Mouse (Mus musculus): ENCODE measurements around the gene Prkx.

The Prkx gene

DNA sequence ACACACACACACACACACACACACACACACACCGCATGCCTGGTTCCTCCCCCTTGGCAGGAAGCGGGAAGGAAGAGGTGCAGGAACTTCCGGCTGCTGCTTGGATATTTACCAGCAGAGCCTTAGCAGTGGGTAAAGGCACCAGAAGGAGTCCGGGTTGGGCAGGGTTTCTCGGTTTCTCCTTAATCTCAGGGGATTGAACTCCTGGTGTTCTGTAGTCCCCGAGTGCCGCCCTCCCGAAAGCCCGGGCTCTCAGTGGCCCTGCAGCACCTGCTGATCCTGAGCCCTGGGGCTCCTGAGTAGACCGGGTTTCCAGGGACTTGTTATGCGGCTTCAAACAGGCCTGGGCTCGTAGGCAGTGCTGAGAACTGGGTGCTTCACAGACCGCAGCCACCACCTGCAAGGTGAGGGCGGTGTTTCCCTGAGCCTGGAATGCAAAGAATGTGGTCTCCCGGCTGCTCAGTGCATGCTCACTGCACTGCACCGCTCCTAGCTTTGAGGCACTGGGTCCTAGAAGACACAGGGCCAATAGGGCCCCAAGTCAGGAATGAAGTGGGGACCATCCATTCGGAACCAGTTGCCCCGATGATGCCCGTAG lies at the start of gene Prkx:
Prkx (minus strand) TSS at position 41 of the 598 bp plus-strand sequence.
- no peak for DNase-seq (ENCODE audit: low spot score in 2 of 2)

DNA sequence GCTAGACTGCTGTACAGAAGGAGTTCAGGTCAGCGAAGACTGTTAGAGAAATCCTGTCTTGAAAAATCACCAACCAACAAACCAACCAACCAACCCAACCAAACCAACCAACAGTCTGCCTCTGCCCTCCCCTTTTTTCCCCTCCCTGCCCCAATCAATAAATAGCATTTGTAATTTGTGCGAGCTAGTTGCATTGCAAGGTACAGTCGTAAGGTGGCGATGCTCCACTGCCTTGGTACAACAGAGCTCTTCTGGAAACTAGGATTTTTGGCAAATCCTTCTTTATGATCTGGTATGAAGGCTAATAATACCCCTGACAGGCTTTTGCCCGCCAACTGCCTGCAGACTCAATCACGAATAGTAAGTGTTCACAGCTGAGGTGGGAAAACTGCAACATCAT lies 16.0 kb upstream of the Prkx start:
- DNase-seq (ENCODE audit: low spot score in 2 of 2): no peak

DNA sequence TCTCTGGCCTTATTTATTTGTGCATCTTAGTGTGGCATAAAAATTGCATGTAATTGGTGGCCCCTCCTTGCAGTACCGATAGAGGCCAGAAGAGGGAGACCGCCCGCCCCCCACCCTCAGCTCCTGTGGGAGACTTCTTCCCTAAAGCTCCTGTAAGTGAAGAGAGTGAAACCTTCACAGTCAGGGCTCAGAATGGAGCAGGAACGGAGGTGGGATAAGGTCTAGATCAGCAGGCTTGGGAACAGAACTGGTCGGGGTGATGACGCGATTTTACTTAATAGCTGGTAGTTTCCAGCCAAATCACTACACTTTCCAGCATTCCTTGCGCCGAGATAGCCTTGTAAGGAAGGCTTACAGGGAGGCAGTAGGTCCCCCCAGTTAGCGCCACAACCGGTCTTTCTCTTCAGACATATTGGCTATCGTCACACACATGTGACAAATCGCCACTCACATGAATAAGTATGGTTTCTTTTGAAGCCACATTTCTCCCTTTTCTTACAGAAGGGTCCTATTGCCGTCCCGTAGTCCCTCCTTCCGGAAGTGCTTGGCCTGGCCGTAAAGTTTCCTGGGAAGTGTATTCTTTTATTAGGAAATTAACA lies 14.6 kb upstream of the Prkx start:
- DNase-seq (ENCODE audit: low spot score in 2 of 2): peak; percentile 73 to 75

DNA sequence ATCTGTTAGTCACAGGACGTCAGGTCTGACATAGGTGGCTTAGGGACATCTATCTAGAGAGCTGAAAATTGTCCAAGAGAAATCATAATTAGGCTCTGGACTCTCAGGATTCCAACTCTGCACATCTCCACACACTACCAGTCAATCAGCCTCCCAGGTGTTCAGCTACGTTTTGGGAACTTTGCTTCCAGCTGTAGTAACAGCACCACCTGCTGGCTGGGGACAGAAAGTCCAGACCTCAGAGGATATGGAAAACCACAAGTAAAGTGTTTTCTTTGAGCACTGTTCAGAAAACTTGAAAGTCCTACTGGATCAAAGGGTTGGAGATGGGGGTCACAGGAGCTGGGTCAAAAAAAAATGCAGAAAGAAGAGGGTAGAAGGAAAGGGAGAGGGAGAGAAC lies 12.5 kb upstream of the Prkx start:
- peak in 1 of 2 experiments; percentile 51 for DNase-seq (ENCODE audit: low spot score in 2 of 2)

DNA sequence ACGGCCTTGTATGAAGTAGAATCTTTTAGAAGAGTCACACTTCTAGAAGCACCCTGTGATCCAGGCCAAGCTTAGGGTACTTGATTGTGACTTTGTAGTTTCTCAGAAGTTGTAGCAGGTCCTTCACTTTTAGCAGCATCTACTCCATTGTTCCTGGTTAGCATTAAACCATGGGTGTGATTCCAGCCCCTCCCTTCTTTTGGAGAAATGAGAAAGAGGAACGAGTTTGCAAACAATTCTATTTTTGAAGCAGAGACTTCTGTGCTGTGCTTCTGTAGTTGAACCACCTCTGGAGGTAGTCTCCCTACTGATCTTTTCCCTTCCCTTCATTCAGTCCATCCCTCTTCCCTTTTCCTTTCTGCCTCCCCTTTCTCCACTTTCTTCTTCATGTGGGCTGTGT lies 6.2 kb upstream of the Prkx start:
- no peak for DNase-seq (ENCODE audit: low spot score in 2 of 2)

DNA sequence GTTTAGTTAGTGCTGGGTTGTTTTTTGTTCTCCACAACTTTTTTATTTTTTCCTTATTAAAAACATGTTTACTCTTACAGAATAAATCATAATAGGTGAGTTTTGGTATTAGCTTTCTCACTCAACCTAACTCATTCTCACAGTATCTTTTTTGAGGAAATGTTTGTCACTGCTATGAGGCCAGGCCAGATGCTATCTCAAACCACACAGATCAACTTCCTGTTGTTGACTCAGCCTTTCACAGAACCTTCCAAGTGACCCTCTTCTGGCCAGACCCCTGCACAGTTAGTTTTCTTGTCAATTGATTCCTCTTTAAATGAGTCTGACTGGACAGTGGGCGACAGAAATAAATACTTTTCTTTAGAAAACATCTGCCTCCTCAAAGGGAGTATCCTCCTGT lies 5.5 kb upstream of the Prkx start:
- no peak for DNase-seq (ENCODE audit: low spot score in 2 of 2)

DNA sequence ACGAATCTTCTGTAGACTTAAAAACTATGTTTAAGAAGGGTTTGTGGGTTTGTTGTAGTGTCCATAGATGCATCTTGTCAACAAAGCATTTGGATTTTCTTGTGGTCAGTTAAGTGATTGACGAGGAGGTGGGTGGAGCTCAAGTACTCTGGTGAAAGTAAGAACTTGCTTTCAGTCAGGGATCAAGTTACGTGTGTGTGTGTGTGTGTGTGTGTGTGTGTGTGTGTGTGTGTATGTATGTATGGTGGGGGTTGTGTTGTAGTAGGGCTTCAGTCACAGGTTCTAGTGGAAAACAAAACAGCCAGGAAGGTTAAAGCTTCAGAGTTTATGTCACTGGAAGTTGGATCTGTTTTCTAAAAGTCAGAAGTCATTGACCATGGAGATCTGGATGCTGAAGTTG lies 3.5 kb upstream of the Prkx start:
- DNase-seq (ENCODE audit: low spot score in 2 of 2): no peak

DNA sequence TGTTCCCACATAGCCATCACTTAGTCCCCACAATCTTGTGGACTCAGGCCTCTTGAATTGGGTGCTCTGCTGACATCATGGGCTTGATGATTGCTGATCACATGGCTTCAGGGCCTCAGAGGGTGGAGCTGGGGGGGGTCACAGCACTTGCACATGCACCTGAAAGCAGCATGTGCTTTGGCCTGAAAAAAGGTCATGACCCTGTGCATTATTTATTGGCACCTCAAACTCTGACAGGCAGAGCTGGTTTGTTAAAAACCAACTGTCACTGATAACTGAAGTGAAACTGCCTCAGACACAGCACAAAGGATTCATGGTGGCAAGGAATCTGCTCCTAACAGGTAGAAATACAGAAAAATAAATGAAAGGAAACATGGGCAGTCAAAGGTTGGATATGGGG lies 1.7 kb upstream of the Prkx start:
- DNase-seq (ENCODE audit: low spot score in 2 of 2): no peak

DNA sequence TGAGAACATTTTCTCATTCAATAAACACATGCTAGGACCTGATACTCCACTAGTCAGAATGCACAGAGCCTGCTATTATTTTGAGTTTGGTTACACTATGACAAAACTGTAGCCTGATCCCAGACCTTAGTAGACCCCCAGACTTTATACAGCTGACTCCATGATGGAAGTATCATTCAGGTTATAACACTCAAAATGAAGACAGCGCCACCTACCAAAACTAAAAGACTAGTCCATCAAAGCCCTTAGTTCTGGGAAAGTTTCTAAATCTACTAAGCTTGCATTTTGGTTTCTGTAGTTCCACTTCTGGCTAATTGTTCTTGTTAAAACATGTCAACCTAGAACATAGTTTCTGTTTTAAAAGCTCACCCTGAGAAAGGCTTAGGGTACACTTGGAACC lies 838 bp upstream of the Prkx start:
- DNase-seq (ENCODE audit: low spot score in 2 of 2): no peak

DNA sequence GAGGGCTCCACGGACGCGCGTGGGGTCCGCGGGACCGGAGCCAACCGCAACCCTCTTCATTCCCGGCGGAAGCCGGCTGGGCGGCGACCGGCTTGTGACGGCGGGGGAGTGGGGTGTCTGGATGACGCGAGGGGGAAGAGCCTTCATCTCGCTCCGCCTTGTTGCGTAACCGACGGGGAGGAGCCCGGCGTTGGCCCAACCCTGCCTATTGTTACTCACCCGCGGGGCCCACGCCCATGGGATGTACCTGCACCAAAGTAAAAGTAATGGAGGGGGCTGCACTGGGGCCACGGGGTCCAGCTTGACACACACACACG lies 262 bp downstream of the Prkx start:
- DNase-seq (ENCODE audit: low spot score in 2 of 2): peak; percentile 92

DNA sequence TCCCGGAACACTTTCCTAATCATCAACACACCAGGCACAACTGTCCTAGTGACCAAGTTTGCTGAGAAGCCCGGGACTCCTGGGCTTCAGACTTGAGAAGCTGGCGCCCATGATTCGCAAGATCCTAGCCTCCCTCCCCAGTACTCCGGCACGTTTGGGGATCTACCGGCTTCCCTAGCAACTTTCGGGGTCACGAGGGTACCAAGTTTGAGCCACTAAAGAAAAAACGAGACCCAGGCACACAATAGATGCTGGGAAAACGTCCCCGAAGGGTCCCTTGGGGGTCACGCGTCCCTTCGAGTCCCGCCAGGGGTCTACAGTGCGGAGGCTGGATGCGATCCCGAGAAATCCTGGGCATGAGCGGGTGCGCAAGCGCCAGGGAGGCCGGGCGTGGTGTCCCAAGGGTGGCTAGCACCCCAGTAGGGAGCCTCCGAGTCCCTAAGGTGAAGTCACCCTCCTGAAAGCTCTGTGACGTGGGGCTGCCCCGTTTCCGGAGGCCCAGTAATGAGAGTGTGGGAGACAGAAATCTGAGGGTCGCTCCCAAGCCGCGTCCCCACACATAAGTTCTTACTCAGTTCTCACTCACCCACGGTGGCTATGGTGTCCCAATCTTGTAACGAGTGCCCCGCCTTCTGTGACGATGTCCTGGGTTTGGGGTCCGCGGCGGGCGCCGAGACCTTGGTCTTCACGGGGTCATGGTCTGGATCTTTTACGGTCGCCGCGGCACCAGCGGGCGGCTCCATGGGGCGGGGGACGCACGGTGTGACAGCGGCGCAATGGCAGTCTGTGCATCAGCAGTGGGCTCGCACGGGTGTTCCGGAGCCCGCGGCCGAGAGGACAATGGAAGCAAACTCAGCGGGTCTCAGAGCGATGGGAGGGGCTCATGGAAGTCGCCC lies 868 bp downstream of the Prkx start:
- DNase-seq (ENCODE audit: low spot score in 2 of 2): peak in 1 of 2 experiments; percentile 37

DNA sequence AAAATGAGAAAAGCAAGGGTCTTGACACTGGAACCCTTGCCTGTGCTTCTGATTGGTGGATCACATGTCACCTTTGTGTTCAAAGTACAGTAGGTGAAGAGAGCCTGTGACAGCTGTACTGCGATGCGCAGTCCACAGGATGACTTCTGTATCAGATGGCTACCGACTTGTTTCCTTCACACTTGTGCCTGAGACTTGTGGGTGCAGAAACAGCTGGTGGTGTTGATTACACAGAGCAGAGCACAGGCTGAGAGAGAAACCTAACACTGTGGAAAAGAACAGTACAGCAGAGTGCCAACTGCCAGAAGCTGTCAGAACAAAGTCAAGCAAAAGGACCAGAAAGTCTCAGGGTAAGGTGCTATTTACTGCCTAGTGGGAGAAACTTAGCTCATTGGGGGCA lies 7.4 kb downstream of the Prkx start:
- no peak for DNase-seq (ENCODE audit: low spot score in 2 of 2)

DNA sequence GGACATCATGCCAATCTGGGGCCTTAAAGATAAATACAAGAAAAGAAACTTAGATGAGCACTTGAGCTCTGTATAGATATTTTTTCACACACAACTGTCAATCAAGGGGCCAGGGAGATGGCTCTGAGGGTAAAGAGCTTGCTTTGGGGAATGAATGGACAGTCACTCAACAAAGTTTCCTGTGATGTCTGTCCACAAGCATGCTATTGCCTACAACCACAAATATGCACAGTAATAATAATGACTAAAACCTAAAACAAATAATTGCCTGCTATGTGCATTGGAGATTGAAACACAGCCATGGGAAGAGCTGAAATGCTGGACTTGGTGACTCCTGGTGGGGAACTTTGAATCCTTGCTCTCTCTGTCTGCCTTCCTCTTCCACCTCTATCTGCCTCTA lies 9.7 kb downstream of the Prkx start:
- DNase-seq (ENCODE audit: low spot score in 2 of 2): no peak

DNA sequence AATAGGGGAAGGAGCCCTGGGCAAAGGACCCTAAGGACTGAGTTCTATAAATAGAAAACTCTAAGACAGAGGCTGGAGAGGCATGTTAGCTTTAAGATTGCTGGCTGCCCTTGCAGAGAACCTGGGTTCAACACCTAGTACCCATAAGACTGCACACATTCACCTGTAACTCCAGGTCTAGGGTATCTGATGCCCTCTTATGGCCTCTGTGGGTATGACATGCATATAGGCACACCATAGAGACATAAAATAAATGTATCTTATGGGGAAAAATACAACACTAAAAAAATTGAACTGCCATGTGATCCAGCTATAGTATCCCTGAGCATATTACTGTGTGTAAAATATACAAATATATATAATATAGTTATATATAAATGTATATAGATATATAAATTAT lies 18.3 kb downstream of the Prkx start:
- DNase-seq (ENCODE audit: low spot score in 2 of 2): no peak

DNA sequence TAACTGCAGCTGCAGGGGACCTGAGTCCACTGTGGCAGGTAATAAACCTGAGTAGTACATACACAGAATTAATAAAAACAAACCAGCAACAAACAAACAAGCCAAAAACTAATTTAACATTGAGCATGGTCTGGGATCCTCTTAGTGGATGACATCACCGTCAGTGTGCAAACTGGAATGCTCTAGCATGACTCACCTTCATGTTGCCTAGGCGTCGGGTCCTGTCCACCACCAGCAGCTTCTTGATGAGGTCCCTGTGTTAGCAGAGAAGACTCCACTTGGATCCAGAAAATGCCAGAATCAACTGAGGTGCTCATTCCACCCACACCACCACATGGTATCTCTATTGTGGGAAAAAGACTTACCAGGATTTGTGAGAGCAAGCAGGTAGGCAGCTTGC lies 30.9 kb downstream of the Prkx start:
- DNase-seq (ENCODE audit: low spot score in 2 of 2): no peak

DNA sequence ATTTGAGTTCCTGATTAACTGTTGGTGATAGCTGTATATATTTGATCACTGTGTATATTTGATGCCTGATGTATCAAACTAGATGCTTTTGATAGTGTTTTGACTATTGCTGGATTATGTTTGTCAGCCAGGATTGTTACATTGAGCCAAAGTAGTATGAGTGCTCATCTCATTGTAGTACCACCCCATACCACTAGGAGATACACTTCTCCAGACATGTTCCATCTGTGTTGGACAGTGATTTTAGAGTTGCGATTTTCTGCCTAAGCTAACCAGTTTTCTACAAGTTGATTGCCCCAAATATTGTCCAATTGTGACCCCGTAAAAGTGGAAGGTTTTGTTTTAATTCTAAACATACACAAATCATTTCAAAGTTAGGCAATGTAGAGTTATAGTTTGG lies 51.8 kb downstream of the Prkx start:
- DNase-seq (ENCODE audit: low spot score in 2 of 2): no peak

DNA sequence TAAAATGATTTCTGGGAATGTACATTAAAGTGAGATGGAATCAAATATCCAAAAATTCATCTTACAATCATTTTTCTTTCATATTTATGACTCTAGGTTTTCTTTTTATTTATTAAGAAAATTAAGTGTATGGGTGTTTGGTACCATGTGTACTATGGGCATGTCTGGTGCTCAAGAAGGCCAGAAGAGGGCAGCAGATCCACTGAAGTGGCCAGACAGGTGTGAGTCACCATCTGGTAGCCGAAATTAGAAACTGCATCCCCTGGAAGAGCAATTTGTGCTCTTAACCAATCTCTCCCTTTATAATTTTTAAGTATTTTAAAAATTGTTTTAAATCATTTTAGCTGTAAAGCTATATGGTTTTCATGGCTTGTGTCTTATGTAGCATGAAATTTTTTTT lies 54.7 kb downstream of the Prkx start:
- DNase-seq (ENCODE audit: low spot score in 2 of 2): peak in 1 of 2 experiments; percentile 30

DNA sequence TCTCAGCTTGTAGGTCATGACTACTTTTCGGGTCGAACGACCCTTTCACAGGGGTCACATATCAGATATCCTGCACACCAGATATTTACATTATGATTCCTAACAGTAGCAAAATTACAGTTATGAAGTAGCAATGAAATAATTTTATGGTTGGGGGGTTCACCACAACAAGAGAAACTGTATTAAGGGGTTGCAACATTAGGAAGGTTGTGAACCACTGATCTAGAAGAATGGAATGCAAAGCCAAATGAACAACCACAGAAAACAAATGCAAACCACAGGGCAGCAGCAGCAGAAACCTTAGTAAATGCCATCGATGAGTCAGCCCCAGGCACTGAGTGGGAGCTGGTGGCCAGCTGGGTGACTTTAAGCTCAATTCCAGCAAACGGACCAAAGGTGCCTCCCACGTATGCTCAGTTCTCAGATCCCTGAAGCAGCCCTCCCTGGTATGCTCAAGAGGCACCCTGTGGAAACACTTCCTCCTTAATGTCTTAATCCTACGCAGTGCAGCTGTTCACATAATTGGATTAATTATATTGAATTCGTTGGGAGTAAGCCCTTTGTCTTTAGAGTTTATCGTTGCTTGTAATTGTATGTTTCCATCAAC lies 62.0 kb downstream of the Prkx start:
- no peak for DNase-seq (ENCODE audit: low spot score in 2 of 2)

DNA sequence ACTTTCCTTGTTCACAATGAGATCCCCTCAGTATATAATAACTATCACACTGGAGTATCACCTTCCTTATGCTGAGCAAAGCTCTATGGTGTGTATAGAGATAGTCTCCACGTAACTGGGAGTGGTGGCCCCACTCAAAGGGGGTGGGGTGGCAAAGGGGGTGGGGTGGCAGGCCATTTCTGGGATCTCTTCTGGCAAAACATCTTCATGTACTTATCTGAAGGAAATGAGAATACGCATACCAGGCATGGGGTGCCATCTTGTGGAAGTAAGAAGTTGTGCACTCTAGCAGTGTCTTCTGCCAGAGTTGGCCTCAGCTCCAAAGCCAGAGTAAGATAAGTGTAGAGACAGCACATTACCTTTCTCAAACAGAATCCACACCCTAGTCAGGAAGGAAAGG lies 75.8 kb downstream of the Prkx start:
- peak; percentile 46 to 49 for DNase-seq (ENCODE audit: low spot score in 2 of 2)
